Mouse (Mus musculus) kidney, adult 11 months (tissue): ENCODE measurements around the gene Olfr657.

Experiments used
- DNase-seq: peaks from one replicate; pipeline ENCODE4 v3.0.0; 2022

Olfr657 gene

GRCm38 (mm10) chr7:104624494-104624893 lies at the start of gene Olfr657:
Olfr657 (plus strand) TSS chr7:104624794.
- no peak for DNase-seq

DNA sequence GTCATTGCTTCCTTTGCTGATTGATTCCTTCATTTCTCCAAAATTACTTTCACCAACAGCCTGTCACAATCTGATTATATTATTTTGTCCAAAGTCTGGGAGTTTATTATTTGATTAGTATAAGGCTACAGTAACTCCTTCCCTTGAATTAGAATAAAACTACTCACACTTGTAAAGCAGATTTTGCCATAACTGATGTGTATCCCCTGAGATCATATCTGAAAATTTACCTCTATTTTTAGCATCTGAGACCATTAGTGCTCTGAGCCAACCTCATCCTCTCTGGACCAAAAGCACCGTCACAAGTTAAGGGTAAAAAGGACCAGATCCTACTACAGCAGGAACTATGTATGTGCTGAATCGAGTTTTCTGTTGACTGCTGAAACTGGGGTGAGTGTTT lies 47.6 kb upstream of the Olfr657 start, which contains the start of gene Olfr653:
Gene Olfr653 (plus strand): TSS at position 301 of the 400 bp plus-strand sequence.
- no peak for DNase-seq

GRCm38 (mm10) chr7:104580846-104581245 lies 43.7 kb upstream of the Olfr657 start:
- no peak for DNase-seq

GRCm38 (mm10) chr7:104581429-104581828 lies 43.2 kb upstream of the Olfr657 start:
- no peak for DNase-seq

DNA sequence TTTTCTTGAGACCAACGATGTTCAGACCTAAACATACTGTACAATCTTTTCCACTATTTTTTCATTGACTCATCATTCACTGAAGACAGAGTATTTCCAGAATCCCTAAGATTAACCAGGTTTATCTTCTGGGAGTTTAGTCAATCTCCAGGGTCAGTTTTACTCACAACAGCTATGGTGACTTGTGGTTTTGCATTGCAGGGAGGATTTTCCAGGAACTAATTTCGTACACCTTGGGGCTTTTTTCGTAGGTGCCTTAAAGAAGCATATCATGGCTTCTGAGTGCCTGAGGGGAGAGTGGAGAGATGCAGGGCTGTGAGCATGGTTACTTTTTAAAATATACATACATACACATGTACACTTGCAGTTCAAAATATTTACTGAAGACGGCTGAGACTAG lies 37.9 kb upstream of the Olfr657 start, which contains the start of gene Olfr654:
Gene Olfr654 (plus strand): TSS at position 301 of the 400 bp plus-strand sequence.
- DNase-seq: no peak

- DNase-seq: no peak
These were observed 36.3 kb upstream of the Olfr657 start for GRCm38 (mm10) chr7:104588274-104588673.

DNA sequence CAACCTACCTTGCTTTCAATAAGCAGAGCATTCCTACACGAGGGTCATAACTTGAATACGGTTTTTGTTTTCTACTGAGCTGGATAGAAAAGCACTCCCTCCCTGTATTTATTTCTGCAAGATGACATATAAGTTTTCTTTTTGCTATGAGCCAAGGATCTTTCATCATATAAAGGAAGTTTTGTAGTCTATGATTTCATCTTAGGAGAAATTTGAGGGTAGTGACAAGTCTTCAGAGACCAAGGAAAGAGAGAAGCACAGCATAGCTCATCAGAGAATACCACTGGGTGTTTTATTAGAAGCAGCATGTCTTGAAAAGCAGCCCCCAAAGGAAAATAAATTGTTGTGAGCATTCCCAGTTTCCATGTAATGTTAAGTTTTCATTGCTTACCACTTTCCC lies 22.9 kb upstream of the Olfr657 start, which contains the start of gene Olfr655:
Gene Olfr655 (minus strand): TSS at position 101 of the 400 bp plus-strand sequence.
- DNase-seq: no peak

DNA sequence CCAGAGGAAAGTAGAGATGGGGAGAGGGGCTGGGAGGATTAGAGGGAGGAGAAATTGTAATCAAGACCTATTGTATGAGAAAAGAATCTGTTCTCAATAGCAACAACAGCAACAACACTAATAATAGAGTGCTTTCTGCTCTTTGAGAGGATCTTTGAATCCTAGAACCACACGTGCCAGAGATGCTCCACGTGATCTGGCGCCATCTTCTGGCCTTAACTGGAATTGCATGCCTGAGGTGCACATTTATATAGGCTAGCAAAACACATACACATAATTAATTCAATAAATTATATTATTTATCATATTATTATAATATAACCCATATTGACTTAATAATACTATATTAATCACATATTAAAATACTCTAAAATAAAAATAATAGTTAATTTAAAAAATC lies 21.4 kb upstream of the Olfr657 start:
- no peak for DNase-seq

GRCm38 (mm10) chr7:104604727-104605126 lies 19.9 kb upstream of the Olfr657 start:
- no peak for DNase-seq

DNA sequence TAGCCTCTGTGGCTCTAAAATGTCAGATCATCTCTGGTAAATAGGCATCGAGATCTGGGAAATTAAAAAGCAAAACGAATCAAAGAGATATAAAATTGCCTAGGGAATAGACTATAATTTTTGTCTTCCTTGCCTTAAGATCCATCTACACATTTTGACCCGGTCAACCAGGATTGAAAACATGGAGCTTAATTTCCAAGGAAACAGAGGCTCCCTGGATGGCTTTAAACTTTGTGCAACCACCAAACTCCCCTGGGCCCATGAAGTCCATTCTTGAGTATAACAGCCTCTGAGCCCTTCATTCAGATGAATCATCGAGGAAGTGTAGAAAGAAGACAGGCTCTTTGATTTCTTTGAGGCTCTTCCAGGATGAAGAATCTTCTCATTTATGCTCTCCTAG lies 10.9 kb upstream of the Olfr657 start, which contains the start of gene Olfr656:
Gene Olfr656 (plus strand): TSS at position 301 of the 400 bp plus-strand sequence.
- DNase-seq: no peak

GRCm38 (mm10) chr7:104646841-104647482 lies 22.4 kb downstream of the Olfr657 start, which contains the start of gene Olfr658:
Olfr658 (minus strand) TSS chr7:104647305.
- DNase-seq: peak; percentile 6

DNA sequence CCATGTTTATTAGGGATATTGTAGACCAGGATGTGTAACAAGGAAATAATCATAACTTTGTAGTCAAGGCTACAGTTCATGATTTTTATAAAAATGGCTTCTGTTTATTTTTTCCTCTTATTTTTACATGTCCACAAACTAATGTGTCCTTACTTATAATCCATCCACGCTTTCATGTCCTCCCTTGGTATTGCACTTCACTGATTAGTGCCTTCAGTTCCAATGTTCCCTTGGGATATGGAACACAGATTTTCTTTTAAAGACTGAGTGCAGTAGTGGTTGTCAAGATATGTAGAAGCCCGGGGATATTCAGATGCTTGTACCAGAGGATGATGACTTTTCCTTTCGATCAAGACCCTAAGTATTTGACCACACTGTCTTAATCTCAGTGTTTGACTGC lies 41.9 kb downstream of the Olfr657 start, which contains the start of gene Olfr659:
Gene Olfr659 (plus strand): TSS at position 301 of the 400 bp plus-strand sequence.
- no peak for DNase-seq

DNA sequence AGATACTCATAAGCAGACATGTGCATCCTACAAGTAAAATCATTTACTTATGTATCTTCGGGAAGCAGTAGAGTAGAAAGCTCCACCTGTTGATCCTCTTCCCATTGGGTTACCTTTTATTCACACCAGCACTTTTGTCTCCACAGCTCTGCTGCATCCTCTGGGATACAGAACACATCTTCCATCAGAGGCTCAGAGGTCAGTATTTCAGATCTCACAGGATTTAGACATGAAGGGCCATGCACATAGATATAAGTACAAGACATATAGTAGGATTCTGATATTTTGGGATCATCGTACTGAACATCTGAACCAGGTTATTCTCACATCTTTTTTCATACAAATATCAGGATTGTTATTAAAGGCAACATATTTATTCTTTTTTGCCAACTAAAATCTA lies 61.6 kb downstream of the Olfr657 start, which contains the start of gene Olfr661:
Gene Olfr661 (plus strand): TSS at position 301 of the 400 bp plus-strand sequence.
- no peak for DNase-seq
